Mouse (Mus musculus) ovary, postnatal 10 days (tissue): ENCODE measurements around the gene Mmp23.
"Not testable (repeated sequence)": the region's sequence is repeated elsewhere in the genome, so short reads cannot be mapped to it uniquely, and the experiment has no call there.

Experiments
- DNase-seq: peaks from one replicate; pipeline ENCODE4 v3.0.0; 2022; ENCODE audit warnings: low spot score

Gene Mmp23

DNA sequence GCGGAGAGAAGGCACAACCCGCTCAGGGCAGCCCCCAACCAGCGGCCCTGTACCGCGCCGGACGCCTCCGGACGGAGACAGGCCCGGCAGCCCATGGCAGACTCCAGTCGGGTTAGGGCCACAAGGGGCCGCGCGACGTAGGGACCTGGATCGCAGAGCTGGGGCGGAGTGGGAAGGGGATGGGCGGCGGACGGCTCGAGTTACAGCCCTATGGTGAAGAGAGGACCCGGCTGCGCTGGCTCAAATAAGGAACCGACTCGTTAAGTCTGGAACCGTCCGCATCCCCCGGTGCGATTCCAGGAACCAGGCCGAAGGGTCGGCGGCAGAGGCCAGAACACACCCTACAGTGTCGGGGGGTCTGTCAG is at the start of gene Mmp23:
Gene Mmp23 (minus strand): TSS at position 299 of the 365 bp plus-strand sequence.
- DNase-seq: peak; percentile 58

DNA sequence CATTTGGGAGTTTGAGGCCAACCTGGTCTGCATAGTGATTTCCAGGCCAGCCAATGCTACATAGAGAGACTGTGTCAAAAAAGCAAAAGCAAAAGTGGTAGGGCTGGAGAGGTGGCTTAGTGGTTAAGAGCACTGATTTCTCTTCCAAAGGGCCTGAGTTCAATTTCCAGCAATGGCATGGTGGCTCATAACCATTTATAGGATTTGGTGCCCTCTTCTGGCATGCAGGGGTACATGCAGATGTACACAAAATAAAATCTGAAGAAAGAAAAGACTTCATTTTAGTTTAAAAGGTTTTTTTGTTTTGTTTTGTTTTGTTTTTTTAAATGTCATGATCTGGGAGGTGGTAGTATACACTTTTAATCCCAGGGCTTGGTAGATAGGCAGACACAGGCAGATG is 47.2 kb upstream of the Mmp23 start:
- DNase-seq: no peak

DNA sequence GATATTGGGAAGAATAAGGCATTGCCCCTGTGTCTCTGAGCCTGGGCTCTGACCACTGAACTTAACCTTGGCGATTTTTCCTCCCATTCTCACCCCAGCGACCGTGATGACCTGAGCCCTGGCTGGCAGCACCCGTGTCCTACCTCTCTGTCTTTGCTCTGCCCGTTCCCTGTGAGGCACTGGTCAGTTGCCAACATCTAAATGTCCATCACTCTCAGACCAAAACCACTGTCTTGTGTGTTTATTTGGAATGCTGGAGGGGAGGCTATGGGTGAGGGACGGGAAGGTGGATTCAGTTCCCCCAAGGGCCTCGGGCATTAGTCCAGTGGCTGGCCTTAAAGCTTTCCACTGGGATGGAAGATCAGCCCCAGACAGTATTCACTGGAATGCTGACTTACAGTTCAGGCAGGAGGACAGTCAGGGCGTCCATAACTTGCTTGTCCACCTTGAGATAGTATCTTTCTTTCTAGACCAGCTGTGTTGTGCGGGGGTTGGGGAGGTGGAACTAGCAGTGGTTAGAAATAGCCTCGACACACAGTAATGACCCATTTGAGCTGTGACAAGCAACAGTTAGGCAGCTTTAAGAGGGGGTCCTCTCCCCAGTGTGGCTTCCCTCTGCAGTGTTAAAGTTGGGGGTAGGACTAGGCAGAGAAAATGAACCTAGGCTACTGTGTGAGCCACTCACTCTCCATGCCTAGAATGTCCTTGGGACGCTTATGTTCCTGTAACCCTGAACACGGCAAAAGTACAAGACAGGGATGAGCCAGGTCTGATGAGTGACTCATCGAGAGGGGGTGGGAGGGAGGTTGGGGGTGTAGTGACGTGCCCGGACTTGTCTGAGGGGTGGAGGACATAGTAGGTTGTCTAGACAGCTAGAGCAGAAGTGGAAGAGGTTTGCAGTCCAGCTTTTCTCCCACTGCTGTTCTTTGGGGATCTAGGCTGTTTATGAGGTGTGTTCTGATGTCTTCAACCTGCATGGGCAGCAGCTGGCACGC is 43.4 kb upstream of the Mmp23 start:
- DNase-seq: no peak

DNA sequence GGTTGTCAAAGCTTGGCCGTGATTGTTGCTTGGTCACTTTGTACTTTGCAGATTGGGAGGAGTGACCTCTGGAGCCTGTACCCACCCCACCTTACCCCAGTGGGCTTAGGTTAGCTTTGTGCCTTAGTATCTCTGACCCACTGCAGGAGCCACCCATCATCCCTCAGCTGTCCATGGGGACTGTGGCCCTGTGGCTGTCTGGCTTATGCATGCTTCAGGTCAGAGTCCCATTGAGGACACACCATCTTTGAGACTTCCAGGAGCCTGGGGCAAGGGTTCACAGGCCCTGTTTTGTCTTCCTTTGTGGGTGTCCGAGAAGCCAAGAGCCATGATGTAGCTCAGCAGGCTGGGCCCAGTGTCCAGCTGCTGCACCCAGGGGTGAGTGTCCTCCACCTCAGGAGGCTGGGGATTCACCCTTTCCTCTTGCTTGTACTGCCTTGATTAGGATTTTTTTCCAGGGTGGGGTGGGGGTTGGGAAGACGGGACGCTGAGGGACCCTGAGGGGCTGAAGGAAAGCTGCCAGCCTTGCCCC is 42.4 kb upstream of the Mmp23 start:
- DNase-seq: no peak

DNA sequence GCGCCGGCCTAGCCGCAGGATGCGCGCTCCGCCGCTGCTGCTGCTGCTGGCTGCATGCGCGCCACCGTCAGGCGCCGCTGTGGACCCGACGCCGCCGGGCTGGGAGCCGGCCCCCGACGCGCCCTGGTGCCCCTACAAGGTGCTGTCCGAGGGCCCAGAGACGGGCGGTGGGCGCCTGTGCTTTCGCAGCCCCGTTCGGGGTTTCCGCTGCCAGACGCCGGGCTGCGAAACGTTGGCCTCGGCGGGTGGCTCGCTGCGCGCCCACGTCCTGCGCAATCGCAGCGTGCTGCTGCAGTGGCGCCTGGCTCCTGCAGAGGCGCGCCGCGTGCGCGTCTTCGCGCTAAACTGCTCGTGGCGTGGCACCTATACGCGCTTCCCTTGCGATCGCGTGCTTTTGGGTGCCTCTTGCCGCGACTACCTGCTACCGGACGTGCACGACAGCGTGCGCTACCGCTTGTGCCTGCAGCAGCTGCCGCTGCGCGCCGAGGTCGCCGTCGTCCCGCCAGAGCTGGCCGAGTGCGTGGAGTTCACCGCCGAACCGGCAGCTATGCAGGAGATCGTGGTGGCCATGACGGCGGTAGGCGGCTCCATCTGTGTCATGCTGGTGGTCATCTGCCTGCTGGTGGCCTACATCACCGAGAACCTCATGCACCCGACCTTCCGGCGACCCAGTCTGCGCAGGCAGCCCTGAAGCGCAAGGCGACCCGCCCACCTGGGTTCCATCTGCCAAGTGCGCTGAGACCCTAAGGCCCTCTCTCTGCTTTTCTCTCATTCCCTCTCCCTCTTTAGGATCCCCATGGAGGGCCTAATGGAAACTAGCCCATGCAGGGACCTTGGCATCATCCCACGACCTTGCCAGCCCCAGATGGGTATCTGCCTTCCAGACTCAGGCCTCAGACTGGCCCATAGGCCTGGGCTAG is 41.6 kb upstream of the Mmp23 start:
- peak; percentile 34 for DNase-seq

DNA sequence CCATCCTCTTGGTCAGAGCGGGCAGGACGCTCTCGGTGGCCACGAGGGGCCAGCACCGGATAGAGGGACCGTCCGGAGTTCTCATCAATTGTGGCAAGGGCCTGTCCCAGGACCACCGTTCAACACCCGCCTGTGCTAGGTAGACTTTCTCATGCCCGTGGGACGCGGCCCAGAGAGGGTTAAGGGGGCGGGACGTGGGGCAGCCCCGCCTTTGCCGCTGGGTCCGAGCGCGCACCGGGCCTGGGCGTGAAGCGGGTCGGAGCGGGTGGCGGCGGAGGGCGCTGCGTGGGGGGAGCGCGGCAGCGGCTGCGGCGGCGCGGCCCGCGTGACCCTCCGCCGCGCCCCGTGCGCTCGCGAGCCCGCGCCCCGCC is 40.9 kb upstream of the Mmp23 start, which contains the start of gene Fndc10:
Gene Fndc10 (plus strand): TSS at position 232 of the 371 bp plus-strand sequence.
- peak; percentile 24 for DNase-seq

DNA sequence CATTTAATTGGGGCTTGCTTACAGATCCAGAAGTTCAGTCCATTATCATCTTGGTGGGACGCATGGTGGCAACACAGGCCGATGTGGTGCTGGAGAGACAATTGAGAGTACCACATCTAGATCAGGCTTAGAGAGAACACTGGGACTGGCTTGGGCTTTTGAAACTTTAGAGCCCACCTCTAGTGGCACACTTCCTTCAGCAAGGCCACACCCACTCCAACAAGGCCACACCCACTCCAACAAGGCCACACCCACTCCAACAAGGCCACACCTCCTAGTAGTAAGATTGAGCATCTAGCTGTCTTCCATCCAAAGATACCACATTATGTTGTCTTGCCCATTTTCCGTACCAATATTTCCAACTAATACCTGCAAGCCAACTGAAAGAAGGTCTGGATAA is 39.2 kb upstream of the Mmp23 start:
- no peak for DNase-seq

DNA sequence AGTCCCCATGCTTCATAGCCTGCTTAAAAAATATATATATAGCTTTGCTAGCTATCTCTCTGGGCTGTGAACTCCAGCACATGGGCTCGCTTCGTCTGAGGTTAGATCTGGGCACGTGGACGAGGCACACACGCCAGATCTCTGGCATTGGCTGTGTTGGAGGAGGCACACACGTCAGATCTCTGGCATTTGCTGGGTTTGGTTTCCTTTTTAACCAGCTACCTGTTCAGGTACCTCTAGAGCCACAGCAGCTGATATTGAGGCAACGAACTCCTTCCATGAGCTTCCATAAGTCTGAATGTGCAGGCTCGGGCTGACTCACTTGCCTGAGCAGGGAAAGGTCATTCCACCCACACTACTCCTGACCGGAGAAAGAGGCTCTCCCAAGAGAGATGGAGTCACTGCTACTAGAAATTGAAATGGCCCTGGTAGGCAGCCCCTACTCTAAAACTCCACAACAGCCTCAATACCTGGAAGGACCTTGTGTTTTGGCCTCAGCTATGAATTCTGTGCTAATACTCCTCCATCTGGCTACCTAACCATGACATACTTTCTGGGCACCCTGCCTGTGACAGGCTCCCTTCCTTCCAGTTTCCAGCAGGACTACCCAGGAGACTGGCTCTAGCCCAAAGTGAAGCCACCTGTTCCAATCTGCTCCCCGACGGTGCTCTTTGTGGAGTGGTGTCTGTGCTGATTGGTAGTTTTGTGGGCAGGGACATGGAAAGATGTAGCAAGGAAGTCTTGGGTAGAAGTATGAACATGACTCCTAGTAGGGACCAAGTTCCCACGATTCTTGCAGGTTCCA is 37.6 kb upstream of the Mmp23 start:
- no peak for DNase-seq

DNA sequence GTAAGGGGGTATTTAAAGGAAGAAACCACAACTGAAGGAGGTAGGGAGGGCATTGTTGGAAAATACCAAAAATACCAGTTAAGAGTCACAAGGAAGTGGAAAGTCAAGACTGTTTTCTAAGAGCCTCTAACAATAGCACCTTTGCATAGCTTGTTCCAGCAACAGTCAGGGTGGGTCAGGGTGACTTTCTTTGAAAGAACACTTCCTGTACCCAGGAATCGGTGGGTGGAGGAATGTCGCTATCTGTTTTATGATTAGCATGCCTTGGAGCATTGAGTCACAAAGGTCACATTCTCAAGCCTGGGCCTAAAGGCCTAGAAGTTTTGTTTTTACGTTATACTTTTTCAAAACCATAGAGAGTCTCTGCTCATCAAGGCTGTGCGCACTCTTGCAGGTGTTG is 34.6 kb upstream of the Mmp23 start:
- DNase-seq: not testable (repeated sequence)

DNA sequence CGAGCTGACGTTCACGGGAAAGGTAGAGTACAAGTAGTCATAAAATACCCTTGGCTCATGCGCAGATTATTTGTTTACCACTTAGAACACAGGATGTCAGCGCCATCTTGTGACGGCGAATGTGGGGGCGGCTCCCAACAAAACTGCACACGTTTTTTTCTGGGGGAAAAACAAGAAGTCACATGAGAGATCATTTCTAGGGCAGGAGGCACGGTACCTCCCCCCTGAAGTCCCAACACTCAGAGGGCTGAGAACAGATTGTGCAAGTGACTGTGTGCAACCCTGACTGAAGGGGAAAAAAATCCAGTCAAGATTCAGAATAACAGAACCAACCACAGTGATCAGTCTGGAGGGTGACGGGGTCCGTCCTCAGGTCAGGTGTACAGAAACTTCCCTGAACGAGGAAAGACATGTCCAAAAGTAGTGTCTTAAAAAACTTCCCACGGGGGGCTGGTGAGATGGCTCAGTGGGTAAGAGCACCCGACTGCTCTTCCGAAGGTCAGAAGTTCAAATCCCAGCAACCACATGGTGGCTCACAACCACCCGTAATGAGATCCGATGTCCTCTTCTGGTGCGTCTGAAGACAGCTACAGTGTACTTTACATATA is 30.6 kb upstream of the Mmp23 start:
- DNase-seq: not testable (repeated sequence)

DNA sequence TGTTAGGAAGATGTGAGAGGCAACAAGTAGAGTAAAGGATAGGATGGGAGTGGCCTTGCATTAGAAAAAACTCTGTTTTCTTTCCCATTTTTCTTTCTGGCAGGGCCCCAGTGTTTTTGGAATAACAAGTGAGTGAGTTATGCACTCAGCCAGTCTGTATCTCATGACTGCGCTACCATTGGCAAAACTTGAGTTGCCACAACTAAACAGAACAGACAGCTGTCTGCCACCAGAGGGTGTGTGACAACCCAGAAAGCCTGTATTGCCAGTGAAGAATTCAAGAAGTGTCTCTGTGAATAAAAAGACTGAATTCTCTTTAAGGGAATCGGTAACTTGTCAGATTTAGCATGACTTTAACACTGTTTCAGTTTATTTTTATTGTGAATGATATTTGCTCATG is 22.8 kb upstream of the Mmp23 start:
- DNase-seq: no peak

DNA sequence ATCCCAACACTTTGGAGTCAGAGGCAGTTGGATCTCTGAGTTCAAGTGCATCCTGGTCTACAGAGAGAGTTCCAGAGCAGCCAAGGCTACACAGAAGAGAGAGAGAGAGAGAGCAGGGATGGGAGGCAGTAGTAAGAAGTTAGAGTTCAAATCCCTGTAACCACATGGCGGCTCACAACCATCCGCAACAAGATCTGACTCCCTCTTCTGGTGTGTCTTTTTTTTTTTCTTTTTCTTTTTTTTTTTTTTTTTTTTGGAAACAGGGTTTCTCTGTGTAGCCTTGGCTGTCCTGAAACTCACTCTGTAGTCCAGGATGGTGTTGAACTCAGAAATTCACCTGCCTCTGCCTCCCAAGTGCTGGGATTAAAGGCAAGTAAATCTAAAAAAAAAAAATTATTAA is 18.9 kb upstream of the Mmp23 start:
- no peak for DNase-seq

DNA sequence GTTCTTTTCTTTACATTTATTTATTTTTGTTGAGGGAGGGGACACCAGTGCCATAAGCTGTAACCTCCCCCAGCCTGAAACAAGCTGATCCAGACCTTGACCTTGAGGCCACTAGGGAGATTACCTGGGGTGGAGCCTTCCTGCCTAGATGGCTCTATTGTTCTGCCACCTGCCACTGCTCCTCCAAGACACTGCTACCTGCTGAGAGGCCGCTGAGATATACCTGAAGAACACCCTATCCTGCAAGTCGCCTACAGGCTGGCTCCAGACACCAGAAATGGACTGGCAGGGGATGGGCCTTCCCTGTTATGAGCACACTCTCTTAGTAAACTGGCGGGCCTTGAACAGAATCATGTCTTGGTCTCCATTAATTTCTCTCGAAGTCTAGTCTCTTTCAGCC is 17.1 kb upstream of the Mmp23 start:
- DNase-seq: not testable (repeated sequence)

DNA sequence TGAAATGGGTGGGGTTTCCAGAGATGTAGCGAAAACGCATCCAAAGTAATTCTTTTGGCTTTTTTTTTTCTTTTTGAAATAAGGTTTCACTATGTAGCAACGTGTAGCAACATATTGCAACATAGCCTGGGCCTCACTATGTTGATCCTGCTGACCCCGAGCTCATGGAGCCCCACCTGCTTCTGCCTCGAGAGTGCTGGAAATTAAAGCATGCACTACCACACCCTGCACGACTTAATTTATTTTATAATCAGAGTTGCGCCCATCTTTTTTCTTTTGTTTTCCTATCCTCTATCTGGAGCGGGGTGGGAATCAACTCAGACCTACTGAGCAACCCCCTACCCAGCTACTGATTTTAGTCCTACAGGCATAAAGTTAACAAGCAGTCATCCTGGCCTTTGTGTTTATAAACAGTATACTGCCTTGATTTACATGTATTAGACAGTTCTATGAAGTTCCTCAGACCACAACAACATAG is 16.5 kb upstream of the Mmp23 start:
- DNase-seq: no peak

DNA sequence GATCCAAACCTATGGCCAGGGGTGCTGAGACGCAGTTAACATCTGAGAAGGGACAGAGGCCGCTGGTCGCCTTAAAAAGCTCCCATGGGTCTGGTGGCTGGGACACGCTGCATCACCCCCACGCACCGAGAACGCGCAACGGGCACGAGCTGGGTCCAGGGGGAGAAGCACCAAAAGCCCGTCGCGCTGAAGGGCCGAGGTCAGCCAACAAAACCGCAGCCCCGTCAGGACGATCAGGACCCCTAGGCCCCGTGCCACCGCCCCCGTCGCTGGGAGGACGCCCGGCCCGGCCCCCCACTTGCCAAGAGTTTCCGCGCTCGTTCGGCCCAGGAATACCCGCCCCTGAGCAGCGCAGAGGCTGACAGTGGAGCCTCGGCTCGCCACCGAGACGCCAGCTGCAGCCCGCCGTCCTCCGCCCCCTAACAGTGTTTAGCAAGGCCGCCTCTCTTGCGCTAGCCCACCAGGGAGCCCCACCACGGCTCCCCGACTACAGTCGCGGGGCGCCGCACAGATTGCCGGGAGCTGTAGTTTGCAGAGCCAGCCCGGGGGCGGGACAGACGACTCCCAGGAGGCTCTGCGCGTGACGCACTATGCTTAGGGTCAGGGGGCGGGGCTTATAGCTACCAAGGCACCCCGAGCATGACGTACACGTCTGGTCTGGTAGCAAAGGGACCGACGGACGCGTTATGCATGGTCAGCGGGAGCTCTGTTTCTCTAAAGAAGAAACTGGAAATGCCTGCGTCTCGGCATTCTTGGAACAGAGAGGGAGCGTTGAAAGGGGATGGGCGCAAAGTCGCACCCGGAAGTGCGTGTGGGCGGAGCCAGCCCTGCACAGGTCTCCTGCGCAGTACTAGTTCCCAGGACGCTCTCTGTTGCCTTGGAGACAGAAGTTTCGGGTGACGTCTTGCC is 15.8 kb upstream of the Mmp23 start, which contains the start of gene Mib2:
Gene Mib2 (minus strand): TSS at position 510 of the 909 bp plus-strand sequence.
- peak; percentile 90 for DNase-seq

DNA sequence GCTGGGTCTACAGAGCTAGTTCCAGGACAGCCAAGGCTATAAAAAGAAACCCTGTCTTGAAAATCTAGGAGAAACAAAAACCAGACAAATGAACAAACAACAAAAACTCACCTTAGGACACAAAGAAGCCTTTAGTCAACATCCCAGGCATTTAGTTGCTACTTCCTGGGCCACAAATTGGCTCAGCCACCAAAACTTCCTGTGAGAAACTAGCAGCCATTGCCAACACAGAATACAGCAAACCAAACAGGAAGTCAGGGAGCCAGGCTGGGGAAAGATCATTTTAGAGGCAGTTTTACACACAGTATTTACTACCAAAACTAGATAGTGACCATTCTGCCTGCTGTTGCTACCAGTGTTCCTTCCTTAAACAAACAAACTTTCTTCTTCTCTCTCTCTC is 13.7 kb upstream of the Mmp23 start:
- DNase-seq: no peak

DNA sequence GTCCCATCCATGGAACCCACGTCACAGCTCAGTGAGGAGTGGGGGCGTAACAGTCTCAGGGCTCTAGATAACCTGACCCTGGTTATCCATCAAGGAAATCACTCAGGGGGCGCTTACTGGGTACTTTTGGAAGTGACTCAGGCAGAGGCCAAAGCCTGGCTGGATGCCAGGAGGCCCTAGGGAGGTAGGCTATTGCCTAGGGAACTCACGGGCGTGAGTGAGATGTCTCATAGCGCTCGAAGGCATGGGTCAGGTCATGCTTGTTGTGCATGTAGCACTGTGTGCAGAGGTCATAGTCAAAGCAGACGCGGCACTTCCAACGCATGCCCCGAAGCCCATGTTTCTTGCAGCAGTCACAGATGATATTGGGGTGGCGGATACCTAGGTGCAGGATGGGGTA is 7.5 kb upstream of the Mmp23 start:
- DNase-seq: no peak

DNA sequence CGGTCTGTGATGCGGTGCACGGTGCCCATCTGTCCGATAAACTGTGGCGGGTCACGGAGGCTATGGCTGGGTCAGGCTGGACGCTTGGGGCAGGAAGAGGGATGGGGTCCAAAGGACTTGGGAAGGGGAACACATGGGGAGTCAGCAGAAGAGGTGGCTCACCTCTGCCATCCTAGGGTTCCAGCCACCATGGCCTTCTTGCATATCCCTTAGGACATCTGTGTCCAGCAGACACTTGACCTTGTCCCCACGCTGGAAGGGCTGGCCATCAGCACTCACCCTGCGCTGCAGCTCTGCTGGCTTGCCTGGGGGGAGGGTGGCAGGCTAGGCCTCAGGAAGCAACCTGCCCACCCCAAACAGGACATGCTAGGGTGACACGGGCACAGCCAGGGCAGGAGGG is 5.8 kb upstream of the Mmp23 start:
- DNase-seq: no peak

DNA sequence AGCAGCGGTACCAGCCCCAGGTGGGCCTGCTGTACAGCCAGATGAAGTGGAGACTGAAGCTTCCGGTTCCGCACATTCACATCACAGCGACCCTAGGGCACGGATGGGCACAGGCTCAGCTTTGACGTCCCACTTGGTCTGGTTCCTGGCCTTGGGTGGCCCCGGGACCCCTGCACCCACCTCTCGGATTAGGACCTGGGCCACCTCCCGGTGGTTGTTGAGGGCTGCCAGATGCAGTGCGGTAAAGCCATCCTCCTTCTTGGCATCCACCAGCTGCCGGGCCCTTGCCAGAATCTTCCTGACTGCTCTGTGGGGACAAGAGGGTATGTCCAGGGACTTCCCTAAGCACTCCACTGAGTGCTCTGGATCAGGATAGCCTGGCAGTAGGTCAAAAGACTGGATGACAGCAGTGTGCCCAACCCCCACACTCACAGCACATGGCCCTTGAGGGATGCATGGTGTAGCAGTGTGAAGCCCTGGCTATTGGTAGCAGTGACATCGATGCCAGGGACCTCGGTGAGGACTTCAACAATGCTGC is 3.1 kb upstream of the Mmp23 start:
- DNase-seq: no peak
